Mouse (Mus musculus) ES-E14 (cell line): Measurements from ENCODE around the gene Gm28048. TPM values are rescaled to one million over a fixed set of nuclear protein-coding genes. Genes with fewer than 3 reads are reported as not detected.

Source experiments
- DNase-seq: peaks from one replicate; pipeline ENCODE4 v3.0.0-alpha.2; 2013; ENCODE audit warnings: low read depth, low spot score
- H3K27ac ChIP-seq: 2 replicates; pipeline ENCODE4 v1.5.1; 2012; ENCODE audit warnings: low read depth, mild to moderate bottlenecking, low read length, moderate library complexity, mixed read lengths; ENCODE audit not compliant: poor library complexity, insufficient read depth, severe bottlenecking
- H3K36me3 ChIP-seq: 2 replicates; pipeline ENCODE4 v1.6.1; 2012; ENCODE audit warnings: mild to moderate bottlenecking, low read length, moderate library complexity, mixed read lengths; ENCODE audit not compliant: control insufficient read depth, poor library complexity, insufficient read depth, severe bottlenecking
- H3K4me1 ChIP-seq, 2 experiments: fragments of 150-350 bp in 1 of 2; sonication (generic) in 1 of 2; 2 replicates each; pipeline ENCODE4 v1.6.1; 2012; ENCODE audit warnings: low read length in 2 of 2, mild to moderate bottlenecking in 1 of 2, mixed read lengths in 1 of 2; ENCODE audit not compliant: control insufficient read depth in 2 of 2, insufficient read depth in 2 of 2, poor library complexity in 1 of 2
- H3K4me3 ChIP-seq, 2 experiments: fragments of 150-350 bp in 1 of 2; sonication (generic) in 1 of 2; 2 replicates each; pipeline ENCODE4 v1.5.1; 2012; ENCODE audit warnings: low read length in 2 of 2, low read depth in 1 of 2, mild to moderate bottlenecking in 1 of 2, mixed read lengths in 1 of 2; ENCODE audit not compliant: insufficient read depth in 1 of 2, poor library complexity in 1 of 2, severe bottlenecking in 1 of 2
- H3K9ac ChIP-seq: 2 replicates; pipeline ENCODE4 v1.6.1; 2012; ENCODE audit warnings: low read depth, mild to moderate bottlenecking, low read length, mixed read lengths; ENCODE audit not compliant: poor library complexity, insufficient read depth, severe bottlenecking
- H3K9me3 ChIP-seq: fragments of 150-350 bp; sonication (generic); 2 replicates; pipeline ENCODE4 v1.6.1; 2012; ENCODE audit warnings: low read depth, mild to moderate bottlenecking, low read length; ENCODE audit not compliant: control insufficient read depth, insufficient read depth
- CHD2 ChIP-seq: IDR thresholded peaks from 2 replicates; pipeline ENCODE4 v1.6.1; 2014; ENCODE audit warnings: mild to moderate bottlenecking, low read depth, low read length, inconsistent platforms
- HCFC1 ChIP-seq: IDR thresholded peaks from 2 replicates; pipeline ENCODE4 v1.6.1; 2012; ENCODE audit warnings: low read length, inconsistent platforms, borderline replicate concordance; ENCODE audit not compliant: insufficient read depth
- MAFK ChIP-seq: IDR thresholded peaks from 2 replicates; pipeline ENCODE4 v1.6.1; 2014; ENCODE audit warnings: mild to moderate bottlenecking, low read depth, low read length, inconsistent platforms; ENCODE audit not compliant: insufficient read depth
- ZC3H11A ChIP-seq: IDR thresholded peaks from 2 replicates; pipeline ENCODE4 v1.6.1; 2012; ENCODE audit warnings: low read depth, mild to moderate bottlenecking, inconsistent platforms, low read length, borderline replicate concordance
- ZNF384 ChIP-seq: IDR thresholded peaks from 2 replicates; pipeline ENCODE4 v1.6.1; 2012; ENCODE audit warnings: low read depth, low read length, inconsistent platforms
- in situ Hi-C, 2 experiments: fragments of 600-800 bp; cut with MboI; formaldehyde crosslinking; loops; one replicate each; pipeline ENCODE4 v1.15.1; 2025; ENCODE audit warnings: low sequenced_read_pairs in 2 of 2, inconsistent platforms in 1 of 2; ENCODE audit not compliant: unreplicated experiment in 2 of 2
- total RNA-seq: library from RNA; depleted of rRNA; stranded (reverse); fragments of 300-350 nt; gene quantifications from 2 replicates; pipeline ENCODE4 v1.2.3, GENCODE M21; 2012

Gm28048 gene
- total RNA-seq, 1 experiment = 16.3 TPM

DNA sequence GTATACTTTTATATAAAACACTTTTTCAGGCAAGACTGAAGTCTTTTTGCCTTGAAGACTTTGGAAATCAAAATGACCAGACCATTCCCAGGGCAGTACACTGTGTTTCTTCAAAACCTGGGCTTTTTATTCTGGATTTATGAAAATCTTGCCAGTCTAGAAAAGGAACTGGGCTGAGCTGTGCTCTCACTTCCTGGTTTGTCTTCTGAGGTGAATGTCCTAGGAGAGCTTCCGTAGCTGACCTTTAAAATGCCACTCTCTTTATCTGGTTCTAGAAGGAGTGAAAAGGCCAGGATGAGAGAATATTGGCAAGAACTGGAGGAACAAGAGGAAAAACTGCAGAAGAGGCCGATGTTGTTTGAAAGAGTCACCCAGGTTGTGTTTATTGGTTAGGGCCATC, 41.3 kb upstream of the Gm28048 start:
- no peak for TF ChIP-seq ZNF384
- no peak for TF ChIP-seq CHD2
- TF ChIP-seq MAFK = no peak
- Histone ChIP-seq H3K27ac (no peak overlapping the region), H3K36me3 (no peaks in the 10 kb centered on the region), H3K9ac (no peak overlapping the region), H3K4me3 (no peak overlapping the region), H3K4me1 (no peaks in the 10 kb centered on the region), H3K9me3 (no peaks in the 10 kb centered on the region)
- no peak for DNase-seq
- in situ Hi-C loops = no loop called here

DNA sequence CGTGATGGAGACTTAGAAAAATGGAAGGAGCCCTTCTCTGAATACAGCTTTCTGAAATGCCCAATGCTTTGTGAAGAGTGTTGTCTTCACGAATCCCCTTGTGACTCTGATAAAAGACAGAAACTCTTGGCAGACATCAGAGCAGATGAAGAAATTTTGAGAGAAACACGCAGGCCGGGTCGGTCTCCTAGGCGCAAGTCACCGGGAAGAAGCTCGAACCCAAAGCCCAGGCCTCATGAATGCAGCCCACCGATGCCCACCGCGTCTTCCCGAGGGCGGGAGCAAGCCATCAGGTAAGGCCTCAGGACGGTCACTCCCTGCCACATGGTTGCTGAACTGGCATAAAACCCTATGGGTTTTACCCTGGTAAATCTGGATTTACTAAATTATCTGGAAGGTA, 39.0 kb upstream of the Gm28048 start:
- Histone ChIP-seq H3K9me3 (no peaks in the 10 kb centered on the region), H3K4me1 (no peaks in the 10 kb centered on the region), H3K9ac (peak overlapping the region; percentile 37; the same call in 1 of the 2 replicates), H3K4me3 (0 out of 4 replicates have a peak overlapping the region, but pooled peaks of 1 of the 2 experiments have one; percentile 18), H3K36me3 (no peaks in the 10 kb centered on the region), H3K27ac (no peak overlapping the region)
- TF ChIP-seq ZNF384 = no peak
- TF ChIP-seq MAFK = no peak
- TF ChIP-seq ZC3H11A = no peak
- no peak for TF ChIP-seq CHD2
- TF ChIP-seq HCFC1 = no peak
- in situ Hi-C loops = no loop called here
- DNase-seq = no peak

DNA sequence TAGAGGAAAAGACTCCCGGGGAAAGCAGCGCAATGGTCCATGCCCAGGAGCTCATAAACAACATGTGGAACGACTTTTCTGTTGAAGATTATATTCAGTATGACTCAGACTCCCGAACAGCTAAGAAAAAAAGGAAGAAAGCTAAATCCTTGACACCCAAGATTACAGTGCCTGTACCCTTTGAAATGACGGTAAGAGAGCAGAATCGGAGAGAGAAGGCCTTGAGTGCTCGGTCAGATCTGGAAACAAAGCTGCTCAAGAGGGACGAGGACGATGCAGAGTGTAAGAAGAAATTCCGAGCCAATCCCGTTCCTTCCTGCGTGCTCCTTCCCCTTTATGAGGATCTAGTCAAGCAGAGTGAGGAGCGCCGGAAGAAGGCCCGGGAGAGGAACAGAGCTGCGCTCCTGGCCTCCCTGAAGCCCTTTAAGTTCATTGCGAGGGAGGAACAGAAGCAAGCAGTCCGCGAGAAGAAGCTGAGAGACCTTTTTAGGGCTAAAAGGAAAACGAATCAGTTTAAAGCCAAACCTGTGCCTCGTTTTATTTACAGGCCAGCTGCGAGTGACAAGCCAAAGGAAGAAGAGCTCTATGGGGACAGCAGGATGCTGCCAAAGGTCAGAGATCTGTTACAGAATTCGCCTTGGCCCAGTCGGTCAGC, 38.4 kb upstream of the Gm28048 start:
- H3K9ac ChIP-seq = peak overlapping the region; percentile 37; the same call in 1 of the 2 replicates
- in situ Hi-C loops = no loop called here

DNA sequence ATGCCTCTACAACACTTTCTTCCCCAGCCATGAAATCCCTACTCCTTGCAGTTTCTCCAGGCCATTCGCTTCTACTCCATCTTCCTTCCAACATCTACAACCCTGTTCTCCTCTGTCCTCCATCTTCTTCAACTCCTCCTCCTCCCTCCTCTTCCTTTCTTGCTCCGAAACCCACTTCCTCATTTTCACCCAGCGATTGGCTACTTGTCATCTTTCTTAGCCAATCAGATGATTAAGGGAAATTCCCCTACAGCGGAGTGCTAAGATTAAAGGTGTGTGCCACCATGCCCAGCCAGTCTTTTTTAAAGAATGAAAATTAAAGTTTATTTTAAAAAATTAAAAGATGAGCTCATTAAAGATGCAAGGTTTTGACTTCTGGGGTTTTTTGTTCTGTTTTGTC, 36.1 kb upstream of the Gm28048 start:
- TF ChIP-seq MAFK = no peak
- no peak for TF ChIP-seq CHD2
- no peak for TF ChIP-seq ZC3H11A
- TF ChIP-seq HCFC1 = no peak
- TF ChIP-seq ZNF384 = no peak
- in situ Hi-C loops = no loop called here

More for the DNA sequence above, 38.4 kb upstream of the Gm28048 start:
- H3K27ac ChIP-seq = no peak overlapping the region
- peak overlapping the region; percentile 19 to 22; a peak in 1 of 4 replicates for H3K4me3 ChIP-seq
- no peaks in the 10 kb centered on the region for H3K36me3 ChIP-seq
- H3K9me3 ChIP-seq = no peaks in the 10 kb centered on the region
- TF ChIP-seq MAFK (no peak), ZNF384 (no peak), CHD2 (no peak), HCFC1 (no peak), ZC3H11A (no peak)
- DNase-seq = no peak
- no peaks in the 10 kb centered on the region for H3K4me1 ChIP-seq

DNA sequence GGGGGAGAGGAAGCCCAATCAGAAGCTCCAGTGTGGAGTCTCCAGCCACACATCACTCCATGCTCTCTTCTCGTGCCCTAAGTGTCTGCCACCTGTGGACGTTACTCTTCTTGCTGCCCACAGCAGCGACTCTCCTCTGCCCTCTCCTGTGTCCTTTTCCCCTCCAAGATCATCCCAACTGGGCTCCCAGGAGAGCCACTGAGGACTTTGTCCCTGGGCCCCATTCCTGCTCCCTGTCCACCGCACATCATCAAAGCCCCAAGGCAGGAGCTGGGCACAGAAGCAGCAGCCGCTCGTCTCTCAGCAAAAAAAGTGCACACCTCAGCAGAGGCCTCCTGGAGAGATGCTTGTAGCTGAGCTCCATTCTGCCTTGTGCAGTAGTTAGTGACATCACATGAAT, 33.1 kb upstream of the Gm28048 start:
- Histone ChIP-seq H3K27ac (no peak overlapping the region), H3K4me1 (no peaks in the 10 kb centered on the region), H3K9me3 (no peaks in the 10 kb centered on the region), H3K4me3 (no peak overlapping the region), H3K9ac (no peak overlapping the region), H3K36me3 (no peaks in the 10 kb centered on the region)
- DNase-seq = no peak
- no peak for TF ChIP-seq ZC3H11A
- TF ChIP-seq ZNF384 = no peak
- no peak for TF ChIP-seq MAFK
- no peak for TF ChIP-seq HCFC1
- TF ChIP-seq CHD2 = no peak
- in situ Hi-C loops = no loop called here

More for the DNA sequence above, 36.1 kb upstream of the Gm28048 start:
- no peak overlapping the region for H3K4me3 ChIP-seq
- no peaks in the 10 kb centered on the region for H3K9me3 ChIP-seq
- no peaks in the 10 kb centered on the region for H3K4me1 ChIP-seq
- H3K36me3 ChIP-seq = no peaks in the 10 kb centered on the region
- H3K9ac ChIP-seq = no peak overlapping the region
- no peak for DNase-seq
- H3K27ac ChIP-seq = no peak overlapping the region
